Mouse (Mus musculus) MEL (cell line): Measurements from ENCODE around the gene Frs2. TPM values are rescaled to one million over a fixed set of nuclear protein-coding genes. Genes with fewer than 3 reads are reported as not detected.

ENCODE experiments used
- DNase-seq: peaks from one replicate; pipeline ENCODE4 v3.0.0; 2011; ENCODE audit warnings: low read depth, low spot score
- H3K27ac ChIP-seq: 2 replicates; pipeline ENCODE4 v1.5.1; 2012; ENCODE audit warnings: low read depth, mild to moderate bottlenecking, control low read depth, low read length, moderate library complexity; ENCODE audit not compliant: control insufficient read depth
- H3K27me3 ChIP-seq, 2 experiments: fragments of 150-350 bp in 1 of 2; sonication (generic) in 1 of 2; 2 replicates each; pipeline ENCODE4 v1.6.1; 2012; ENCODE audit warnings: low read length in 2 of 2, mild to moderate bottlenecking in 2 of 2, improper control_type of control experiment in 1 of 2, moderate library complexity in 1 of 2; ENCODE audit not compliant: insufficient read depth in 2 of 2, control insufficient read depth in 1 of 2
- H3K36me3 ChIP-seq, 2 experiments: 2 replicates each; pipeline ENCODE4 v1.6.1; 2012 to 2014; ENCODE audit warnings: low read length in 2 of 2, improper control_type of control experiment in 1 of 2, inconsistent platforms in 1 of 2, mild to moderate bottlenecking in 1 of 2; ENCODE audit not compliant: insufficient read depth in 2 of 2, control insufficient read depth in 1 of 2
- H3K4me1 ChIP-seq, 2 experiments: fragments of 150-350 bp in 1 of 2; sonication (generic) in 1 of 2; 2 replicates each; pipeline ENCODE4 v1.6.1; 2012; ENCODE audit warnings: low read length in 2 of 2, improper control_type of control experiment in 1 of 2, mild to moderate bottlenecking in 1 of 2; ENCODE audit not compliant: insufficient read depth in 2 of 2, control insufficient read depth in 1 of 2
- H3K4me3 ChIP-seq, 2 experiments: fragments of 150-350 bp in 1 of 2; sonication (generic) in 1 of 2; 2 replicates each; pipeline ENCODE4 v1.5.1; 2012; ENCODE audit warnings: low read depth in 2 of 2, low read length in 2 of 2, mild to moderate bottlenecking in 2 of 2, moderate library complexity in 2 of 2, control low read depth in 1 of 2, improper control_type of control experiment in 1 of 2; ENCODE audit not compliant: control insufficient read depth in 1 of 2, insufficient read depth in 1 of 2
- H3K79me2 ChIP-seq: 2 replicates; pipeline ENCODE4 v1.6.1; 2012; ENCODE audit warnings: mild to moderate bottlenecking, low read length, moderate library complexity; ENCODE audit not compliant: control insufficient read depth, poor library complexity, insufficient read depth
- H3K9ac ChIP-seq: 2 replicates; pipeline ENCODE4 v1.6.1; 2012; ENCODE audit warnings: low read depth, mild to moderate bottlenecking, control low read depth, low read length, moderate library complexity; ENCODE audit not compliant: control insufficient read depth, poor library complexity, severe bottlenecking
- H3K9me3 ChIP-seq: fragments of 150-350 bp; sonication (generic); replicated peaks from 2 replicates; pipeline ENCODE4 v1.6.1; 2012; ENCODE audit warnings: mild to moderate bottlenecking, low read length, improper control_type of control experiment, moderate library complexity; ENCODE audit not compliant: insufficient read depth
- BHLHE40 ChIP-seq: IDR thresholded peaks from 2 replicates; pipeline ENCODE4 v1.6.1; 2012; ENCODE audit warnings: low read depth, mild to moderate bottlenecking, inconsistent platforms, low read length, improper control_type of control experiment, borderline replicate concordance
- CHD2 ChIP-seq: IDR thresholded peaks from 2 replicates; pipeline ENCODE4 v1.6.1; 2011; ENCODE audit warnings: low read length, improper control_type of control experiment
- E2F4 ChIP-seq: IDR thresholded peaks from 2 replicates; pipeline ENCODE4 v1.6.1; 2011; ENCODE audit warnings: low read depth, low read length, improper control_type of control experiment, borderline replicate concordance
- ETS1 ChIP-seq: IDR thresholded peaks from 2 replicates; pipeline ENCODE4 v1.6.1; 2012; ENCODE audit warnings: low read depth, mild to moderate bottlenecking, inconsistent platforms, low read length, improper control_type of control experiment, moderate library complexity
- HCFC1 ChIP-seq: IDR thresholded peaks from 2 replicates; pipeline ENCODE4 v1.6.1; 2012; ENCODE audit warnings: low read depth, mild to moderate bottlenecking, inconsistent platforms, low read length, improper control_type of control experiment, moderate library complexity
- MXI1 ChIP-seq: IDR thresholded peaks from 2 replicates; pipeline ENCODE4 v1.6.1; 2011; ENCODE audit warnings: mild to moderate bottlenecking, low read depth, low read length, improper control_type of control experiment
- POLR2AphosphoS2 ChIP-seq: IDR thresholded peaks from 2 replicates; pipeline ENCODE4 v1.6.1; 2011; ENCODE audit warnings: low read length, improper control_type of control experiment
- SIN3A ChIP-seq: IDR thresholded peaks from 2 replicates; pipeline ENCODE4 v1.6.1; 2012; ENCODE audit warnings: low read length, improper control_type of control experiment, inconsistent platforms
- TBP ChIP-seq: IDR thresholded peaks from 2 replicates; pipeline ENCODE4 v1.8.0; 2011; ENCODE audit warnings: low read depth, low read length, improper control_type of control experiment
- TCF12 ChIP-seq: IDR thresholded peaks from 2 replicates; pipeline ENCODE4 v1.6.1; 2014; ENCODE audit warnings: low read depth, mild to moderate bottlenecking, inconsistent platforms, low read length, improper control_type of control experiment, moderate library complexity
- UBTF ChIP-seq: IDR thresholded peaks from 2 replicates; pipeline ENCODE4 v1.6.1; 2012; ENCODE audit warnings: low read depth, mild to moderate bottlenecking, inconsistent platforms, low read length, improper control_type of control experiment, moderate library complexity, borderline replicate concordance; ENCODE audit not compliant: insufficient read depth
- ZC3H11A ChIP-seq: IDR thresholded peaks from 2 replicates; pipeline ENCODE4 v1.6.1; 2012; ENCODE audit warnings: low read depth, mild to moderate bottlenecking, inconsistent platforms, low read length, improper control_type of control experiment
- ZKSCAN1 ChIP-seq: IDR thresholded peaks from 2 replicates; pipeline ENCODE4 v1.6.1; 2012; ENCODE audit warnings: low read depth, mild to moderate bottlenecking, inconsistent platforms, low read length, improper control_type of control experiment, moderate library complexity
- polyA plus RNA-seq, 2 experiments: library from polyadenylated mRNA; stranded (reverse) in 1 of 2; unstranded in 1 of 2; fragments of >175 nt in 1 of 2; fragments of >200 nt in 1 of 2; gene quantifications; 2 replicates each; pipeline versions ENCODE4 v1.2.1 to v1.2.4; 2012; ENCODE audit warnings: low replicate concordance in 2 of 2, low read depth in 1 of 2; ENCODE audit not compliant: insufficient read length in 2 of 2, insufficient read depth in 1 of 2, missing spikeins in 1 of 2
- total RNA-seq: library from RNA; depleted of rRNA; stranded (reverse); fragments of 300-350 nt; gene quantifications from 2 replicates; pipeline ENCODE4 v1.2.3, GENCODE M21; 2012

The Frs2 gene
- total and polyA plus RNA-seq, 3 experiments = 6.7 to 129 (median 11.8) TPM

GRCm38 (mm10) chr10:117193364-117193763 is 45.0 kb upstream of the Frs2 start:
- H3K27me3 ChIP-seq = peaks cover 2 to 7% of the 10 kb centered on the region in 2 experiments
- no peak for TF ChIP-seq POLR2AphosphoS2

GRCm38 (mm10) chr10:117185399-117186089 is 37.2 kb upstream of the Frs2 start:
- TF ChIP-seq POLR2AphosphoS2 (no peak), SIN3A (no peak)
- no peaks in the 10 kb centered on the region for H3K79me2 ChIP-seq
- no peaks in the 10 kb centered on the region for H3K9me3 ChIP-seq
- H3K9ac ChIP-seq = no peak overlapping the region
- no peaks in the 10 kb centered on the region for H3K36me3 ChIP-seq
- peaks cover 0 to 9% of the 10 kb centered on the region in 2 experiments; a peak in 3 of 4 replicates for H3K27me3 ChIP-seq
- H3K4me3 ChIP-seq = no peak overlapping the region
- H3K4me1 ChIP-seq = no peaks in the 10 kb centered on the region
- DNase-seq = no peak
- H3K27ac ChIP-seq = no peak overlapping the region

More at GRCm38 (mm10) chr10:117193364-117193763, 45.0 kb upstream of the Frs2 start:
- no peaks in the 10 kb centered on the region for H3K4me1 ChIP-seq
- DNase-seq = no peak
- no peaks in the 10 kb centered on the region for H3K36me3 ChIP-seq
- no peaks in the 10 kb centered on the region for H3K79me2 ChIP-seq
- no peak overlapping the region for H3K4me3 ChIP-seq
- H3K9me3 ChIP-seq = no peaks in the 10 kb centered on the region
- no peak overlapping the region for H3K9ac ChIP-seq
- no peak overlapping the region for H3K27ac ChIP-seq

- Histone ChIP-seq H3K9ac (no peak overlapping the region), H3K4me3 (no peak overlapping the region), H3K4me1 (no peaks in the 10 kb centered on the region), H3K27me3 (no peaks in the 10 kb centered on the region; a peak in 1 of 4 replicates), H3K36me3 (no peaks in the 10 kb centered on the region), H3K27ac (no peak overlapping the region), H3K79me2 (no peaks in the 10 kb centered on the region), H3K9me3 (no peaks in the 10 kb centered on the region)
- DNase-seq = no peak
- TF ChIP-seq ZC3H11A (no peak), ZKSCAN1 (no peak), BHLHE40 (no peak), HCFC1 (no peak), TBP (no peak), UBTF (no peak), E2F4 (no peak), CHD2 (no peak), ETS1 (no peak), MXI1 (no peak), TCF12 (no peak)
Measured at GRCm38 (mm10) chr10:117181098-117181497, 32.8 kb upstream of the Frs2 start.
